Mouse (Mus musculus) layer of hippocampus, adult 9-10 months (tissue): ENCODE measurements around the gene Pax1.

ENCODE experiments used
- DNase-seq: peaks from one replicate; pipeline ENCODE4 v3.0.0; 2022; ENCODE audit warnings: low spot score

Gene Pax1

DNA sequence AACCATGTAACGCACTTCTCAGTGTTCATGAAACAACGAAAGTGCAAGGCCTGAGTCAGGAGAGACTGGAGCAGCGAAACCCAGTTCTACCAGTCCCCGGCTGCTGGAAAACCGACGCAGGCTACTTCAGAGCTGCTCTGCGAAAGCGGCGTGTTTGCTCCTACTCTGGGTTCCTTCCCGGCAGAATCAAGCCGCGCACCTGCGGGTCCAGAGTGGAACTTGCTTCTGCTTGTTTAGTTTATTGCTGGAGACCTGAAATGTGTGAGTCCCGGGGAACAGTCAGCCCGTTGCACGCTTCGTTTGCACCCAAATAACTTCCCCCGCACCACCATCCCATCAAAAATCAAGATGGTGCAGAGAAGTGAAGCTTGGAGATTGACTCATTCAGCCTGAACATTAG lies at the start of gene Pax1:
Gene Pax1, plus strand, starts transcription at position 345 of the 400 bp plus-strand sequence.
- DNase-seq = no peak

DNA sequence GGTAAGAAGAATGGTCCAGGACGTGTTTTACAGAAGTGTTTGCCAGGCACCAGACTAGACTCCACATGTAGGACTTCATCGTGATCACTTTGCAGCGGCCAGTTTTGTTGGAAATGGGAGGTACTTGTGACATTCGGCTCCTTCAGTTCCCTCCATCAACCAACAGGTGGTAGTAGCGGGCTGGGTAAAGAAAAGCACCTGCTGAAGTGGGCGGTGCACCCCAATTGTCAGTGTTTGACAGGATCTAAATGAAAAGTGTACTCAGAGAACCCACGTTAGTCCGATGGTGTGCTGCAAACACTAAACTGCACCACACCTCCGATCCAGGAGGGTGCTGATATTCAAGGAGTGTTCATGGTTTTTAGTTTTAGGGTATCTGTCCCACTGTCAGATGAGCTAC lies 40.7 kb upstream of the Pax1 start:
- no peak for DNase-seq

DNA sequence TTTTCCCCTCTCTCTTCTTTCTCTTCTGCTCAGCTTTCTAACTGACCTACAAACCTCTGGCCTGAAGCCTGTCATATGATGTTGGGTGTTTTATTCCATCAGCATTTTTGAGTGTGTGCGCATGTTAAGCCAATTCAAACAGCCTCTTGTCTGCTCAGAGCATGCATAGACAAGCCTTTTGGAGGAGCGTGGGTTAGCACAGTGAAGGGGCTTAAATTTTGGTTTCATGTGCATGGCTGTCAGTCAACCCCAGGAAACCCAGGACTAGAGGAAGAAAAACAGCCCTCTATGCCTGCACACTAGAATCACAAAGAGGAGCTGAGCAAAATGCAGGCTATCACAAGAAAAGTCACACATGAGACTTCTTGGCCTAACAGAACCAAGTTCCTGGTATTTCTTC lies 36.5 kb upstream of the Pax1 start:
- DNase-seq = no peak

GRCm38 (mm10) chr2:147332731-147333130 lies 29.0 kb upstream of the Pax1 start:
- DNase-seq = no peak

DNA sequence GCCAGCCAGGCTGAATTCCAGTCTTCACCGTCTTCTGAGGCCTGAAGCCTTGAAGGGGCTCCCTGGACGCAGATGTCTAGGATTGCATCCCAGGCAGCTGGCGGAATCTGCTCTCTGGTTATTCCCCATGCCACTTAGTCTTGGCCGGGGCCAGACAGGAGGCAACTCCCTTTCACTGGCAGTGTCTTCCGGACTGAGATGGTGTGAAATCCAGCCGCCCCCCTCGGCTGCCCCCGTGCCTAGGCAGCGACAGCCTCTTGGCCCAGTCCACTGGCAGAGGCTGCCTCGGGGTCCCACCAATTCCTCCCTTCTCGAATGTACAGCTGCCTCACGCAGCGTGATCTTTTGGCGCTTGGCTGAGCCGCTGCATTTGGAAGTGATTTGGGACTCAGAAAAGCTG lies 23.0 kb upstream of the Pax1 start:
- DNase-seq = no peak

DNA sequence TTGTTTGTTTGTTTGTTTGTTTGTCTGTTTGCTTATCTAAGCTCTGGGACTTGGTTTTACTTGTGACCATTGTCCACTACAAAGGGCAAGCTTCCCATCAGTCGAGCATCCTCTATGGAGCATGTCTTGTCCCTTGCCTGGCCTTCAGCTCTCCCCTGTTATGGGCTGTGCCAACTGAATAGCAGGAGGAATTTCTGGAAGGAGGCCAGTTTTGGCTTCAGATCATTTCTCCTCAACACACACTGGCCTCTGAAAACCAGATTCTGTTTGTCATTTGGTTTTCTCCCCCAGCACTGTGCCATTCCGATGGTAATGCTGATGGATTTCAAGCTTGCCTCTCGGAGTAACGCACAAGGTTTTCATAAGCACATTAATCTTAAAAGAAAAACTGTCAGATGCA lies 21.9 kb upstream of the Pax1 start:
- no peak for DNase-seq

DNA sequence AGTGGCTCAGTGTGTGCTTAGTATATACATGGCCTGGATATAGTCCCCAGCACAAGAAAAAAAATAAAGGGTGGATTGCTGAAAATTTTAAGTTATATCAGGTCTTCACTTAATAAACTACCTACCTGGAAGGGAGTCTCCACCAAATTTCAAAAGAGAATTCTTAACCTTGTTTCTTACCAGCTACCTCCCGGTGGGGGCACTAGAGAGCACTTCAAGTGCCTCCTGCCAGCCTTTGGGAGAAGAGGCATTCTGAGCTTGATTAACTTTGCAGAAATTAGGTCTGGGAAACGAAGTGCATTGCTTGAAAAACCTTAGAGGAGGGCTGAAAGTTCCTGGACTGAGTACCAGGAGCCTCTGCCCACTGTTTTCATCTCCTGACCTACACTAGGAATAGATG lies 19.5 kb upstream of the Pax1 start:
- no peak for DNase-seq

- no peak for DNase-seq
Observed at GRCm38 (mm10) chr2:147359716-147360115, 2.0 kb upstream of the Pax1 start.

DNA sequence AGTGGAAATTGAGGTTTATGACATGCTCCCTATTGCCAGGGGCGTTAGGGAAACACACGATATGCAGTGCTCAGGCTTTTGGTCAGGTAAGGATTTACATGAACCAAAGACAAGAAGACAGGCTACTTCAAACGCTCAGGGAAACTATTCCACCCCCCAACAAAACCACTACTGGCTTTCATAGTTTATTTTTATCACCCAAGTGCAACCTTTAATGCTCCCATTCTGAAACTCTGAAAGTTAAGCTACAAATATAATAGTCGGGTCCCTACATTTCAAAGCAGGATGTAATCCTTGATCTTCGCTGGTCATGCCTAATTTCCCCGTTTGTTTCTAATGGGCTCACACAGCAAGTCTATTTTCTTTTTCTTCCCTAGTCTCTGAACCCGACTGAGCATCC lies 1.3 kb upstream of the Pax1 start:
- no peak for DNase-seq

- DNase-seq = no peak
Observed at GRCm38 (mm10) chr2:147360856-147361255, 869 bp upstream of the Pax1 start.

DNA sequence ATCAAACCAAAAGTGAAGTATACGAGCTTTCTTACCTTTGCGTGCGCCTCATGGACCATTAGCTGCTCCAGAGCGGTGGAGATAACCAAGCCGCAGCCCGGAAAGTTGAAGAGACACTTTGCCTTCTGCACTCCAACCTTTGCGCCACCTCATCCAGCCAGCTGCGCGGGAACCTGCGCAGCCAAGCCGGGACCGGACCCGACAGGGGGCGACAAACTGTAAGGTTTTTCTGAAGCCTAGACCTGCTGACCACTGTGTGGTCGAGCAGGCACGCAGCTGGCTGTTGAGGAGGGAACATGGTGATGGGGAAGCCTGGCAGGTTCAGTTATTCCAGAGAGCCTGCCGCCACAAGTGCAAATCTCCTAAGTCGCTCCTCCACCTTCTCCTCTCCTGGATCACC lies 591 bp downstream of the Pax1 start:
- DNase-seq = no peak

DNA sequence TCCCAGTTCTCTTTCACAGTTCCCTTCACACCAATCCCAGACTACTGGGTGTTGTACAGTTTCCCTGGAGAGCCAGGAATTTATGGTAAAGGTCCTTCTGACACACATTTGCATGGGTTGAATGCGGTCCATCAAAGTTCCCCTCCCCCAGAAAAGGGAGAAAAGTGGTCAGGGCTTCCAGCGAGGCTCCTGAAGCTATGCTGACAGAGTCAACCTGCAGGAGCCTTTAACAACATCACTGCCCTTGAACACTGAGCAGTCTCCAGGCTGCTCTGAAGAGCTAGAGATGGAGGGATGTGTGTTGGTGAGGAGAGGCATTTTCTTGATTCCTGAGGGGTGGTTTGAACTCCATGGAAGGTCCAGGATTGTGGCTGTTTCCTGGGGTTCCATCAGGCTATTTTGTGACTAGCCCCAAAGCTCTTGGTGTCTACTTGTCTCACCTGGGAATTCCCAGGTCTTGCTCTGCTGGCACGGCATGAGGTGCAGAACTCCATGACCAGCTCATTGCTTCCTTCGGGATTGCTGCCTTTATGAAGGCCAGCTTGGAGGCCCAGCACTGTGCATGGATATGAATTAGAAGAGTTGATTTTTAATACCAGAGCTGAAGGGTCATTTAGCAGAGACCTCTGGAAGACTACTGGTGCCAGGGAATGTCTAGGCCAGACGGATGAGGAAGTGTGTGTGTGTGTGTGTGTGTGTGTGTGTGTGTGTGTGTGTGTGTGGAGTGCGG lies 1.8 kb downstream of the Pax1 start:
- no peak for DNase-seq

- no peak for DNase-seq
Observed at GRCm38 (mm10) chr2:147364198-147364597, 2.5 kb downstream of the Pax1 start.

GRCm38 (mm10) chr2:147364982-147365907 lies 3.5 kb downstream of the Pax1 start:
- DNase-seq = no peak

DNA sequence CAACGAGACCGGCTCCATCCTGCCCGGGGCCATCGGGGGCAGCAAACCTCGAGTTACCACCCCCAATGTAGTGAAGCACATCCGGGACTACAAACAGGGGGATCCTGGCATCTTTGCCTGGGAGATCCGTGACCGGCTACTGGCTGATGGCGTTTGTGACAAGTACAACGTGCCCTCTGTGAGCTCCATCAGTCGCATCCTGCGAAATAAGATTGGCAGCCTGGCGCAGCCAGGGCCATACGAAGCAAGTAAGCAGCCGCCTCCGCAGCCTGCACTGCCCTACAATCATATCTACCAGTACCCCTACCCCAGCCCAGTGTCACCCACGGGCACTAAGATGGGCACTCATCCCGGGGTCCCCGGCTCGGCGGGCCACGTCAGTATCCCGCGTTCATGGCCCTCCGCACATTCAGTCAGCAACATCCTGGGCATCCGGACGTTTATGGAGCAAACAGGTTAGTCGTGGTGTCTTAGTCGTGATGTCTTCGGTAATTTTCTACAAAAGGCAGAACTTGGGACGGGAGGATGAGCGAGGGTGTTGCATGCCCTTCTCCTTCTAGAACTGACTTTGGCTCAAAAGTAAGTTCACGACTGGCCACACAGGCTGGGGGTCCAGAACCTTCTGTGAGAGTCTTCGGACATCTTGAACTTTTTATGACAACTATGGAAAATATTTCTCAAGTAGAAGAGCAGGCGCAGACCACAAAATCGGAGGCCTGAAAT lies 4.3 kb downstream of the Pax1 start:
- DNase-seq = no peak

- DNase-seq = no peak
Observed at GRCm38 (mm10) chr2:147367246-147367820, 5.6 kb downstream of the Pax1 start.

DNA sequence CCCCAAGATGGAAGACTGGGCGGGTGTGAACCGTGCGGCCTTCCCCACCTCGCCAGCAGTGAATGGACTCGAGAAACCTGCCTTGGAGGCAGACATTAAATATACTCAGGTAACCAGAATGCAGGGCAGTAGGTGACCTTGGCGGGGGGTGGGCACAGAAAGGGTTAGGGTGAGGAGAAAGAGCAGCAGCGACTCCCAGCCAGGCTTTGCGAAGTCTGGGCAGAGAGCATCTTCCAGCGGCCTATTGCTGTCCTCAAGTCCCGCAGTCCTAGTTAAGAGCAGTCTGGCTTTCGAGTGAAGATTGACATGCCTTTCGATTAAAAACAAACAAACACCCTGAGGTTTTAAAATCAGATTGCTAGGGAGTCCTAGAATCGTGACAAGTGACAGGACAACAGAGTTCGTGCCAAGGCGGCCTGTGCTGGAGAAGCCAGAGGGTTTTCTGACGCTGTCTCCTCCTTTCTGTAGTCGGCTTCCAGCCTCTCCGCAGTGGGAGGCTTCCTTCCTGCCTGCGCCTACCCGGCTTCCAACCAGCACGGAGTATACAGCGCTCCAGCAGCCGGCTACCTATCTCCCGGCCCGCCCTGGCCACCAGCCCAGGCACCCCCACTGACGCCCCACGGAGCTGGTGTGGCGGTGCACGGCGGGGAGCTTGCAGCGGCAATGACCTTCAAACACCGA lies 6.3 kb downstream of the Pax1 start:
- no peak for DNase-seq

GRCm38 (mm10) chr2:147369561-147369960 lies 7.8 kb downstream of the Pax1 start:
- no peak for DNase-seq

DNA sequence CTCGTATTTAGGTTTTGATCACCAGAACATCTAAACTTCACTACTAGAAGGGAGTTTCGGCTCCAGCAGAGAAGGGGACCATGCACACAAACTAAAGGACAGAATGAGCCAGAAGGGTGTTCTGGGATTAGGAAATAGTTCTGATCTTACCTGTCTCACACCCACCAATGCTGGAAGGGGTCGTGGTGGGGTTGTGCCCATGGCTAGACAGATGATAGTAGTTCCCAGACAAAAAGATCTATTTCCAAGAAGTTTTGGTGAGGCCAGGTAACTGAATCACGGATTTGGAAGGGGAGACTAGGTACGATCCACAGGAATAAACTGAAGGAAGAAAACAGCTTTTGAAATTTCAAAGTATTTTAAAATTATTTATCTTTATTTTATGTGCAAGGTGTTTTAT lies 8.4 kb downstream of the Pax1 start:
- no peak for DNase-seq

GRCm38 (mm10) chr2:147371289-147371688 lies 9.6 kb downstream of the Pax1 start:
- DNase-seq = no peak

DNA sequence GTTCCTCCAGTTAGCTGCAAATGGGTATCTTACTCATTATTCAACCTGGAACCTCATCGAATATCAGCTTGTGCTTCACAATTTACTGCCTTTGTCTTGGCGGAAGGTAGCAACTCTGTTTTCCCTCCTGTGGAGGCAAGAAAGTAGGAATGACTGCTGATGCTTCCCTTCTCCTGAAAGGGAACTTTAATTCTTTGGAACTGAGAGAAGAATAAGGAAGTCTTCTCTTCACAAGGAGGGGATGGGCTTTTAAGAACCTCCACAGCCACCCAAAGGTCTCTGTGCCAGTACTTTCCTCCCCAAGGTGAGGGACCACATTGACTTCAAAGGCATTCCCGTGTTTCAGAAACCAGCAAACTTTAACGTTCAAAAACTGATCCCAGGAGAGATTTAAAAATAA lies 10.1 kb downstream of the Pax1 start:
- DNase-seq = no peak
